Mouse (Mus musculus) c-Kit-positive CD71-positive TER-119-positive erythroid progenitor cells, embryonic 14.5 days (primary cell): ENCODE results near the gene Ppm1m.
A peak's percentile ranks its signal among the peaks of the same experiment; 100 is the strongest.

Experiments
- DNase-seq: peaks from one replicate; pipeline ENCODE4 v3.0.0-alpha.2; 2013; ENCODE audit warnings: low spot score

Gene Ppm1m

GRCm38 (mm10) chr9:106158037-106158491 is 41.5 kb downstream of the Ppm1m start, which contains the start of gene Glyctk:
Glyctk (minus strand) TSS chr9:106158138.
- no peak for DNase-seq

- no peak for DNase-seq
Observed at GRCm38 (mm10) chr9:106157623-106157925, 42.0 kb downstream of the Ppm1m start.

- no peak for DNase-seq
Observed at GRCm38 (mm10) chr9:106156921-106157622, 42.5 kb downstream of the Ppm1m start.

GRCm38 (mm10) chr9:106156419-106156818 is 43.1 kb downstream of the Ppm1m start:
- DNase-seq = peak; percentile 62

GRCm38 (mm10) chr9:106154106-106154505 is 45.4 kb downstream of the Ppm1m start:
- no peak for DNase-seq

- DNase-seq = no peak
Observed at GRCm38 (mm10) chr9:106149399-106149754, 50.2 kb downstream of the Ppm1m start.

- DNase-seq = no peak
Observed at GRCm38 (mm10) chr9:106148541-106149398, 50.8 kb downstream of the Ppm1m start.

GRCm38 (mm10) chr9:106147851-106148431 is 51.6 kb downstream of the Ppm1m start:
- DNase-seq = no peak

- DNase-seq = no peak
Observed at GRCm38 (mm10) chr9:106147281-106147680, 52.3 kb downstream of the Ppm1m start.

- DNase-seq = no peak
Observed at GRCm38 (mm10) chr9:106145582-106145981, 54.0 kb downstream of the Ppm1m start.
